Mouse (Mus musculus): ENCODE data around the gene Faf1.
A peak's percentile ranks its signal among the peaks of the same experiment; 100 is the strongest.
"Not testable (repeated sequence)": the region's sequence is repeated elsewhere in the genome, so short reads cannot be mapped to it uniquely, and the experiment has no call there.

Faf1 gene

GRCm38 (mm10) chr4:109665982-109666460 lies 10.4 kb upstream of the Faf1 start:
- DNase-seq = peak; percentile 67

- peak; percentile 87 for DNase-seq
Measured at GRCm38 (mm10) chr4:109666461-109667269, 9.7 kb upstream of the Faf1 start, which contains the start of gene Cdkn2c. Gene Cdkn2c (minus strand): TSS chr4:109667189.

GRCm38 (mm10) chr4:109667518-109667917 lies 8.9 kb upstream of the Faf1 start:
- DNase-seq = no peak

- DNase-seq = peak; percentile 18
Measured at GRCm38 (mm10) chr4:109670213-109670612, 6.2 kb upstream of the Faf1 start.

GRCm38 (mm10) chr4:109671941-109672340 lies 4.4 kb upstream of the Faf1 start:
- no peak for DNase-seq

GRCm38 (mm10) chr4:109674097-109674496 lies 2.3 kb upstream of the Faf1 start:
- DNase-seq = no peak

- DNase-seq = no peak
Measured at GRCm38 (mm10) chr4:109677221-109677620, 833 bp downstream of the Faf1 start.

- no peak for DNase-seq
Measured at GRCm38 (mm10) chr4:109683561-109683960, 7.2 kb downstream of the Faf1 start.

GRCm38 (mm10) chr4:109692674-109693073 lies 16.3 kb downstream of the Faf1 start:
- no peak for DNase-seq

- DNase-seq = not testable (repeated sequence)
Measured at GRCm38 (mm10) chr4:109700727-109701126, 24.3 kb downstream of the Faf1 start.

- DNase-seq = peak; percentile 13
Measured at GRCm38 (mm10) chr4:109703568-109703967, 27.2 kb downstream of the Faf1 start.

- DNase-seq = no peak
Measured at GRCm38 (mm10) chr4:109705349-109705748, 29.0 kb downstream of the Faf1 start.

- DNase-seq = no peak
Measured at GRCm38 (mm10) chr4:109719281-109719680, 42.9 kb downstream of the Faf1 start.

- peak; percentile 45 for DNase-seq
Measured at GRCm38 (mm10) chr4:109729281-109729680, 52.9 kb downstream of the Faf1 start.

GRCm38 (mm10) chr4:109735754-109736153 lies 59.4 kb downstream of the Faf1 start:
- no peak for DNase-seq

GRCm38 (mm10) chr4:109743984-109744383 lies 67.6 kb downstream of the Faf1 start:
- no peak for DNase-seq

GRCm38 (mm10) chr4:109759031-109759430 lies 82.6 kb downstream of the Faf1 start:
- peak; percentile 30 for DNase-seq

- no peak for DNase-seq
Measured at GRCm38 (mm10) chr4:109759901-109760300, 83.5 kb downstream of the Faf1 start.

GRCm38 (mm10) chr4:109760501-109760900 lies 84.1 kb downstream of the Faf1 start:
- DNase-seq = no peak

GRCm38 (mm10) chr4:109762768-109763501 lies 86.5 kb downstream of the Faf1 start:
- no peak for DNase-seq

- no peak for DNase-seq
Measured at GRCm38 (mm10) chr4:109769071-109769470, 92.7 kb downstream of the Faf1 start.

GRCm38 (mm10) chr4:109782577-109783114 lies 106.3 kb downstream of the Faf1 start:
- no peak for DNase-seq

- DNase-seq = no peak
Measured at GRCm38 (mm10) chr4:109789347-109790001, 113.1 kb downstream of the Faf1 start.
